Mouse (Mus musculus) limb, embryonic 13.5 days (tissue): ENCODE data around the gene Ifitm1. TPM values are rescaled to one million over a fixed set of nuclear protein-coding genes. Genes with fewer than 3 reads are reported as not detected.

Source experiments
- ATAC-seq: fragments of 200-750 bp; cut with Nextera tagmentation; 2 replicates; pipeline ENCODE4 v1.8.0; 2017; ENCODE audit warnings: low read depth, moderate number of reproducible peaks, moderate TSS enrichment; ENCODE audit not compliant: low FRiP score
- H3K27ac ChIP-seq: fragments of 300-500 bp; sonication (generic); 2 replicates; pipeline ENCODE4 v1.5.1; 2015; ENCODE audit warnings: inconsistent platforms, mild to moderate bottlenecking, moderate library complexity
- H3K27me3 ChIP-seq: fragments of 300-500 bp; sonication (generic); 2 replicates; pipeline ENCODE4 v1.6.1; 2015; ENCODE audit warnings: mild to moderate bottlenecking, inconsistent platforms
- H3K36me3 ChIP-seq: fragments of 300-500 bp; sonication (generic); 2 replicates; pipeline ENCODE4 v1.6.1; 2015; ENCODE audit warnings: inconsistent platforms, mild to moderate bottlenecking, moderate library complexity
- H3K4me1 ChIP-seq: fragments of 300-500 bp; sonication (generic); 2 replicates; pipeline ENCODE4 v1.6.1; 2015; ENCODE audit warnings: inconsistent platforms
- H3K4me2 ChIP-seq: fragments of 300-500 bp; sonication (generic); replicated peaks from 2 replicates; pipeline ENCODE4 v1.6.1; 2015; ENCODE audit warnings: inconsistent platforms, mild to moderate bottlenecking, moderate library complexity
- H3K4me3 ChIP-seq: fragments of 300-500 bp; sonication (generic); 2 replicates; pipeline ENCODE4 v1.5.1; 2015; ENCODE audit warnings: moderate library complexity, mild to moderate bottlenecking, inconsistent platforms
- H3K9ac ChIP-seq: fragments of 300-500 bp; sonication (generic); 2 replicates; pipeline ENCODE4 v1.6.1; 2015; ENCODE audit warnings: mild to moderate bottlenecking, inconsistent platforms
- H3K9me3 ChIP-seq: fragments of 300-500 bp; sonication (generic); 2 replicates; pipeline ENCODE4 v1.6.1; 2016; ENCODE audit warnings: inconsistent platforms
- WGBS: fragments of 180-500 bp; shearing (Covaris S2); methylation state at CpG from one replicate; pipeline ENCODE4 v1.1.7; 2015; 5-methylcytosine and 5-hydroxymethylcytosine counted together
- polyA plus RNA-seq: library from polyadenylated mRNA; unstranded; fragments of >200 nt; fragmentation: Nextera tagmentation; extraction: Ambion mirVana; gene quantifications from 2 replicates; pipeline ENCODE4 v1.2.1, GENCODE M21; 2015

The Ifitm1 gene
- polyA plus RNA-seq, 1 experiment from 2014 or later = 50.2 TPM

DNA sequence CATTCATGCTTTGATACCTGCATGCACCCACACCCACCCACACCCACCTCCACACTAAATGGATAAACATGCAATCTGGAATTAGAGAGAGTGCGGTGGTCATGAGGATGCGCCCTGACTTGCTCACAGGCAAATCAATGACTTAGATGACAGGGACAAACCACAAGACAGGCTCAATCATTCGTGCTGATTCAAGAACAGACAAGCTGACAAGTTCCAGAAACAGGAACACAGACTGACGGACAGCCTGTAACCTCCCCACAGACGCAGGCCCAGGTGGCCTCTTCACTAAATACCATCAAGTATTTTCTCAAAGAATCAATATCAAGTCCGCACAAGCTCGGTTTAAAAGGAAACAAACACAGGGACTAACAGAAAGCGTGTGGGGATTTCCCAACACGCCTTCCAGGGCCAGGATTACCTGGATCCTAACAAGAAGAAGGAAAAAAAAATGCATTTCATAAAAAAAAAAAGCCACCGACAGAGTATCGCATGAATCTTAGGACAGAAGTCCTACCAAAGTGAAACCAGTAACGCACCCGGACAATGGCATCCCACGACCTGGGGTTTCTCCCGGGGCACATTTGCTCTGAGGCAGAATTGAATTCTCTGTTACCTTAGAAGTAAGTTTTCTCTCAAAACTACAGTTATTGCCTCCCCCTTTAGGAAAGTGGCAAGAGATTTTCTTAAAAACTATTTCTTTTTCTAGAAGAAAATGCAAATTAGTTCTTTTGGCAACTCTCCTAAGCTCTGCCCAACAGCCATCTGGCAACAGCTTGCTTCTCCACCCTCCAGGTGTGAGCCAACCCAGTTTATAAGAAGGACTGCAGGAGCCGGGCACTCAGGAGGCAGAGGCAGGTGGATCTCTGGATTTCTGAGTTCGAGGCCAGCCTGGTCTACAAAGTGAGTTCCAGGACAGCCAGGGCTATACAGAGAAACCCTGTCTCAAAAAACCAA is 20.4 kb downstream of the Ifitm1 start:
- Histone ChIP-seq H3K4me1 (peaks cover 15% of the 10 kb centered on the region), H3K9me3 (no peaks in the 10 kb centered on the region), H3K9ac (no peak overlapping the region), H3K27ac (no peak overlapping the region), H3K27me3 (no peaks in the 10 kb centered on the region), H3K4me2 (no peak overlapping the region), H3K4me3 (no peak overlapping the region), H3K36me3 (no peaks in the 10 kb centered on the region)
- ATAC-seq = no peak
- WGBS = 81% methylated on average over 17 of the region's 17 CpGs

GRCm38 (mm10) chr7:140989022-140989421 is 22.0 kb downstream of the Ifitm1 start:
- no peak overlapping the region for H3K9ac ChIP-seq
- no peaks in the 10 kb centered on the region for H3K27me3 ChIP-seq
- ATAC-seq = no peak
- no peak overlapping the region for H3K4me2 ChIP-seq
- H3K4me1 ChIP-seq = peaks cover 15% of the 10 kb centered on the region
- no peaks in the 10 kb centered on the region for H3K9me3 ChIP-seq
- WGBS = 82% methylated on average over 4 of the region's 4 CpGs
- H3K4me3 ChIP-seq = no peak overlapping the region
- H3K27ac ChIP-seq = no peak overlapping the region
- no peaks in the 10 kb centered on the region for H3K36me3 ChIP-seq

GRCm38 (mm10) chr7:140990185-140990584 is 23.2 kb downstream of the Ifitm1 start:
- no peaks in the 10 kb centered on the region for H3K36me3 ChIP-seq
- no peaks in the 10 kb centered on the region for H3K27me3 ChIP-seq
- 52% methylated on average over 6 of the region's 6 CpGs for WGBS
- H3K4me2 ChIP-seq = no peak overlapping the region
- H3K9me3 ChIP-seq = no peaks in the 10 kb centered on the region
- H3K4me1 ChIP-seq = peaks cover 15% of the 10 kb centered on the region
- no peak for ATAC-seq
- no peak overlapping the region for H3K9ac ChIP-seq
- no peak overlapping the region for H3K4me3 ChIP-seq
- H3K27ac ChIP-seq = no peak overlapping the region

DNA sequence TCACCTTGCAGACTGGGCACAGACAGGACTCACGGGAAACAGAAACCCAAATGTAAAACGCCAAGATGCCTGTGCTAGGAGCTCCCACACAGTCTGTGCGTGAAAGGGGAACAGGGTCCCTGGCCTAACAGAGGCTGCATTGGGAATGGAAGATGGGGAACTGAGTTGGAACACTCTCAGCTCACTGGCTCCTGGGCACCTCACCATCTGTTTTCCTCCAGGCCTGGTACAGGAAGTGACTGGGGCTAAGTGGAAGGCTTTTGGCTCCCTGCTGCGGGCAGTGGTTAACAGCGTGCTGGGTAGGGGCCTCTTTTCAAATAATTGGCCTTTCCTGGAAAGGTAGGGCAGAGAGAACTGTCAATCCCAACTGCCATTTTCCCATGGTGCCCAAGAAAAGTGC is 23.6 kb downstream of the Ifitm1 start:
- H3K36me3 ChIP-seq = no peaks in the 10 kb centered on the region
- no peak overlapping the region for H3K4me3 ChIP-seq
- H3K9me3 ChIP-seq = no peaks in the 10 kb centered on the region
- WGBS = 41% methylated on average over 5 of the region's 5 CpGs
- H3K4me2 ChIP-seq = no peak overlapping the region
- no peak overlapping the region for H3K9ac ChIP-seq
- no peaks in the 10 kb centered on the region for H3K27me3 ChIP-seq
- no peak overlapping the region for H3K27ac ChIP-seq
- peaks cover 15% of the 10 kb centered on the region for H3K4me1 ChIP-seq
- ATAC-seq = no peak

GRCm38 (mm10) chr7:140991117-140991689 is 24.2 kb downstream of the Ifitm1 start:
- Histone ChIP-seq H3K9me3 (no peaks in the 10 kb centered on the region), H3K4me3 (no peak overlapping the region), H3K27ac (no peak overlapping the region), H3K4me2 (no peak overlapping the region), H3K27me3 (no peaks in the 10 kb centered on the region), H3K4me1 (peaks cover 15% of the 10 kb centered on the region), H3K9ac (no peak overlapping the region), H3K36me3 (no peaks in the 10 kb centered on the region)
- ATAC-seq = no peak
- 85% methylated on average over 14 of the region's 14 CpGs for WGBS

- H3K4me2 ChIP-seq = no peak overlapping the region
- no peaks in the 10 kb centered on the region for H3K36me3 ChIP-seq
- H3K4me1 ChIP-seq = no peaks in the 10 kb centered on the region
- no peak for ATAC-seq
- no peaks in the 10 kb centered on the region for H3K9me3 ChIP-seq
- 68% methylated on average over 1 of the region's 1 CpGs for WGBS
- H3K27me3 ChIP-seq = no peaks in the 10 kb centered on the region
- no peak overlapping the region for H3K4me3 ChIP-seq
- no peak overlapping the region for H3K9ac ChIP-seq
- H3K27ac ChIP-seq = no peak overlapping the region
Observed at GRCm38 (mm10) chr7:140997817-140998216, 30.8 kb downstream of the Ifitm1 start.

DNA sequence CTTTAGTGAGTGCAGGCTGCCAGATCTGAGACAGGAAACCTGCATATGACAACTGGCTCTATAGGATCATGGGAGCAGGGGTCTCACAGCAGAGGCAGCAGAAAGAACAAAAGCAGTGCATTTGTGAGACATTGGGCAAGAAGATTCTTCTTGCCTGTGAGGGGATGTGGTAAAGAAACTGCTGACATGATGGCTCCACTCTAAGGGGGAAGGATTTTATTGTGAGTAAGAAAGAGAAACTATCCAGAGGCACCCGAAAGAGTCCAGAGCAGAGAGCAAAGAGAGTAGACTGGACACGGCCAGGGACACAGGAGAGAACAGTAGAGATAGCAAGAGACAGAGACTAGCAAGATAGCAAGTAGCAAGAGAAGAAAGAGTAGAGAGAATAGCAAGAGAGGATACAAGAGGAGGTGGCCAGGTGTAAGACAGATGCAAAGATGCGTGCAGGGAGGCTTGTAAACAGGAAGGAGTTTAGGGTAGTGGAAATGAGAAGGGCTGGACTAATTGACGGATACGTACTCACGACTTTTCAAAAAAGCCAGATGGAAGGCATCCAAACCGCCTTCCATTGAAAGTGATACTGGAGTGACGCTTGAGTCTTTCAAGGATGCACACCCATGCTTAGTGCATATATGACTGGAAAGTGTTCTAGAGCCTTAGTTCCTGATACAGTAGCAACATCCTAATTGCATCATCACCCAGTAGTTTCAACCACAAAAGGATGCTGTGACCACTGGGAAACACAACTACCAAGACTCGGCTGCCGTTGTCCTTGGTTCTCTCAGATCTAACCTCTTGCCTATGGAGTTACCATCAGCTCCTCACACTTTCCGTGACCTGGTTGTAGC is 32.1 kb downstream of the Ifitm1 start:
- Histone ChIP-seq H3K27me3 (no peaks in the 10 kb centered on the region), H3K9ac (no peak overlapping the region), H3K4me3 (no peak overlapping the region), H3K27ac (no peak overlapping the region), H3K4me1 (no peaks in the 10 kb centered on the region), H3K9me3 (no peaks in the 10 kb centered on the region), H3K36me3 (no peaks in the 10 kb centered on the region), H3K4me2 (no peak overlapping the region)
- ATAC-seq = no peak
- WGBS = 82% methylated on average over 11 of the region's 11 CpGs

DNA sequence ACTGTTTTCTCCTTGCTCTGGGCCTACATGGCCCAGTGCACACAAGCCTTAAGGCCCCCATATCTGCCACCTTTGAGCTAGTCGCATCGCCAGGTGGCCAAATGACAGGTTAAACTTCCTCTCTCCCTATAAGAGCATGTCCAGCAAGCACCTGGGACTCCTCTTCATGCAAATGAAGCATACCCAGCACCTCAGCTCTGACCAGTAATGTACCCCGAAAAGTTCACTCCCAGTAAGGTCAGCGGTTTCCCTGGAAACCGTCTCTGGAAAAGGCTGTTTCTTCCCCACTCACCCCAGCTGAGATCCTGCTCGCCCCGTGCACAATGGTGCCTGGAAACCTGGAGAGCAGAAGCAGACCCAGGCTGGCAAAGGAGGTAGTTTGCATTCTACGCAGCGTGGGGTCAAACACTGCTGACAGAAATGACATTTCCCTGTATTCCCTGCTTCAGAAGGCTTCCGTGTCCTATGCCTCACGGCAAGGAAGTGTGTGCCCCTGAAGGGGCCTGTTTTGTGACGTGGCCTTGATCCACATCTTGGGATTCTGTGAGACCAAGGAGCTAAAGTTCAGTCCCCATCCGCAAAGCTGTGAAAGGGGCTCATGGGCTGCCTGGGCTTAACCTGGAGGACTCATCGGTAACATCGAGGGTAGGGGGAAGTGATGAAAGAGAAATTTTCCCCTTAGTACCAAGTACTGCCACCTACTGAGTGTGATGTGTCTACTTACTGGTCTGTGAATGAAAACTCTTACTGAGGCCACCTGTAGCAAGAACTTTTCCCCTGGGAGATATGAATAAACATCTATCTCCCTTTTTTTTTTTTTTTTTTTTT is 34.1 kb downstream of the Ifitm1 start:
- no peak for ATAC-seq
- 78% methylated on average over 15 of the region's 15 CpGs for WGBS

DNA sequence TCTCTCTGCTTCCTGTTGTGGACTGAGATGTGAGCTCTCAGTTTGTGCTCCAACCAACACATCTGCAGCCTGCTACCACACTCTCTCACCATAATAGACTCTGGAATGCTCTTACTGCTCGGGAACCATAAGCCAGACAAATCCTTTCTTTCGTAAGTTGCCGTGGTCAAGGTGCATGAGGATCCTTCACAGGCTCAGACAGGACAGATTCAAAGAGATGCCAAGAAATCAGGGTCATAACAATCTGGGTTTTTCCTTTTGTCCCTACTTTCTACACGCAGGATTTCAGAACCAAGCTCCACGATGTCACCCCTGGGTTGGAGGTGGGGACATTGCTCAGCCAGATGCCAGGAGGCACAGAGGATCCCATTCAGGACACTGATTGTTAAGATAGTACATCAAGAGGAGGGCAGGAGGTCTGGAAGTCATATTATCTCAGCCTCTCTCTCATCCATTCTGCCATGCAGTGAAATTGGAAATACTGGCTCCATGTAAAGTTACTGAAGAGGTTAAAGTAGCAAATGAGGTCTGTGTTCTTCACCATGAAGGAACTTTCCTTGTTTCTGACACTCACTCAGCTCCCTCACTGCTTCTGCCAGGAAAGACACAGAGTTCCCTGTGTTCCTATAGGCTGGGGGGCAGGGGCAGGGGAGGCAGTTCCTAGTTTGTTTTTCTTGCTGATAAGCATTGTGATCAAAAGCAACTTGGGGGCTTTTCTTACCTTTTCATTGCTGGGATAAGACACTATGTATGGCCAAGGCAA is 36.4 kb downstream of the Ifitm1 start:
- Histone ChIP-seq H3K4me3 (no peak overlapping the region), H3K27me3 (no peaks in the 10 kb centered on the region), H3K4me1 (peaks cover 3% of the 10 kb centered on the region), H3K36me3 (no peaks in the 10 kb centered on the region), H3K9ac (no peak overlapping the region), H3K9me3 (no peaks in the 10 kb centered on the region), H3K4me2 (no peak overlapping the region), H3K27ac (no peak overlapping the region)
- 78% methylated on average over 5 of the region's 5 CpGs for WGBS
- no peak for ATAC-seq

More for the DNA sequence above, 34.1 kb downstream of the Ifitm1 start:
- no peaks in the 10 kb centered on the region for H3K27me3 ChIP-seq
- no peak overlapping the region for H3K9ac ChIP-seq
- no peaks in the 10 kb centered on the region for H3K36me3 ChIP-seq
- no peaks in the 10 kb centered on the region for H3K9me3 ChIP-seq
- H3K4me3 ChIP-seq = no peak overlapping the region
- H3K4me2 ChIP-seq = no peak overlapping the region
- no peak overlapping the region for H3K27ac ChIP-seq
- H3K4me1 ChIP-seq = no peaks in the 10 kb centered on the region

GRCm38 (mm10) chr7:141006446-141006845 is 39.4 kb downstream of the Ifitm1 start:
- Histone ChIP-seq H3K4me2 (no peak overlapping the region), H3K9ac (no peak overlapping the region), H3K27me3 (no peaks in the 10 kb centered on the region), H3K36me3 (no peaks in the 10 kb centered on the region), H3K4me3 (no peak overlapping the region), H3K4me1 (peaks cover 30% of the 10 kb centered on the region), H3K9me3 (no peaks in the 10 kb centered on the region), H3K27ac (no peak overlapping the region)
- 94% methylated on average over 6 of the region's 6 CpGs for WGBS
- no peak for ATAC-seq

GRCm38 (mm10) chr7:141006914-141007313 is 39.9 kb downstream of the Ifitm1 start:
- Histone ChIP-seq H3K36me3 (no peaks in the 10 kb centered on the region), H3K4me1 (peaks cover 30% of the 10 kb centered on the region), H3K4me2 (no peak overlapping the region), H3K27ac (no peak overlapping the region), H3K4me3 (no peak overlapping the region), H3K9ac (no peak overlapping the region), H3K9me3 (no peaks in the 10 kb centered on the region), H3K27me3 (no peaks in the 10 kb centered on the region)
- WGBS = 85% methylated on average over 5 of the region's 5 CpGs
- no peak for ATAC-seq
